Mouse (Mus musculus) midbrain, embryonic 14.5 days (tissue): ENCODE data around the gene Nsmce1. TPM values are rescaled to one million over a fixed set of nuclear protein-coding genes. Genes with fewer than 3 reads are reported as not detected.

Source experiments
- ATAC-seq: fragments of 200-750 bp; cut with Nextera tagmentation; 2 replicates; pipeline ENCODE4 v1.8.0; 2017; ENCODE audit warnings: moderate number of reproducible peaks, moderate library complexity; ENCODE audit not compliant: low FRiP score, low TSS enrichment
- DNase-seq: peaks from one replicate; pipeline ENCODE4 v3.0.0-alpha.2; 2015
- H3K27ac ChIP-seq: fragments of 300-500 bp; sonication (generic); replicated peaks from 2 replicates; pipeline ENCODE4 v1.5.1; 2014; ENCODE audit warnings: mild to moderate bottlenecking, low read depth, low read length, moderate library complexity
- H3K27me3 ChIP-seq: fragments of 300-500 bp; sonication (generic); 2 replicates; pipeline ENCODE4 v1.6.1; 2014; ENCODE audit warnings: low read length, control low read depth, mixed read lengths; ENCODE audit not compliant: control insufficient read depth, insufficient read depth
- H3K36me3 ChIP-seq: fragments of 300-500 bp; sonication (generic); 2 replicates; pipeline ENCODE4 v1.6.1; 2014; ENCODE audit warnings: low read length, control low read depth; ENCODE audit not compliant: control insufficient read depth, insufficient read depth
- H3K4me1 ChIP-seq: fragments of 300-500 bp; sonication (generic); 2 replicates; pipeline ENCODE4 v1.6.1; 2014; ENCODE audit warnings: mild to moderate bottlenecking, antibody characterized with exemption, low read length, control low read depth; ENCODE audit not compliant: control insufficient read depth, insufficient read depth
- H3K4me2 ChIP-seq: fragments of 300-500 bp; sonication (generic); 2 replicates; pipeline ENCODE4 v1.6.1; 2014; ENCODE audit warnings: mild to moderate bottlenecking, low read length, moderate library complexity
- H3K4me3 ChIP-seq: fragments of 300-500 bp; sonication (generic); replicated peaks from 2 replicates; pipeline ENCODE4 v1.5.1; 2014; ENCODE audit warnings: low read depth, low read length
- H3K9ac ChIP-seq: fragments of 300-500 bp; sonication (generic); replicated peaks from 2 replicates; pipeline ENCODE4 v1.6.1; 2014; ENCODE audit warnings: mild to moderate bottlenecking, low read length, moderate library complexity
- H3K9me3 ChIP-seq: fragments of 300-500 bp; sonication (generic); 2 replicates; pipeline ENCODE4 v1.6.1; 2016; ENCODE audit warnings: low read length, control low read depth, mixed read lengths; ENCODE audit not compliant: control insufficient read depth
- WGBS: fragments of 180-500 bp; shearing (Covaris S2); extraction: QIAGEN DNeasy Blood & Tissue Kit; methylation state at CpG from one replicate; pipeline ENCODE4 v1.1.7; 2014; 5-methylcytosine and 5-hydroxymethylcytosine counted together
- polyA plus RNA-seq: library from polyadenylated mRNA; unstranded; fragments of >200 nt; fragmentation: Nextera tagmentation; extraction: Ambion mirVana; gene quantifications from 2 replicates; pipeline ENCODE4 v1.2.1, GENCODE M21; 2014

Nsmce1 gene
- polyA plus RNA-seq = 93.9 and 101 TPM in 2 replicates

- H3K4me2 ChIP-seq = peak within 1 kb of the TSS; percentile 79
- 0 out of 2 replicates have a peak, but pooled peaks cover 2% of the 10 kb centered on the region for H3K36me3 ChIP-seq
- H3K27ac ChIP-seq = peak within 1 kb of the TSS; percentile 89
- no peaks in the 10 kb centered on the region for H3K9me3 ChIP-seq
- DNase-seq = peak; percentile 98
- peak; percentile 99 for ATAC-seq
- peak within 1 kb of the TSS; percentile 63 for H3K4me3 ChIP-seq
- peaks cover 11% of the 10 kb centered on the region; the same call in 1 of the 2 replicates for H3K4me1 ChIP-seq
- H3K27me3 ChIP-seq = no peaks in the 10 kb centered on the region
- WGBS = 0% methylated on average over 56 of the region's 56 CpGs
- peak within 1 kb of the TSS; percentile 65 for H3K9ac ChIP-seq
Observed at GRCm38 (mm10) chr7:125490947-125491735, at the start of gene Nsmce1. TSS of gene Nsmce1 (minus strand) at chr7:125491596.

DNA sequence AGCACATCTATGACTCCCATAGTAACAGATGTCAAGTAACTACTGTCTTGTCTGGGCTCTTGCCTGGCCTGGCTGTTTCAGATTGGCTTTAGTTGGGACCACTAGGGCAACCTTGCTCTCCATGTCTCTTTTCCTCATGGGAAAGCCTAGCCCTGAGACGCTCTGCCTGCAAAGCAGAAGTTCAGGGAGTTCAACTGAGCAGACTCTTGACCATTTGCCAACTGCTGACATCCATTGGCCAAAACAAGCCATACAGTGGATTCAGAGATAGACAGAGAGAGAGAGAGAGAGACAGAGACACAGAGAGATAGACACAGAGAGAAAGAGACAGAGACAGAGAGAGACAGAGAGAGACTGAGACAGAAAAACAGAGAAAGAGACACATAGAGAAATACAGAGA lies 49.6 kb upstream of the Nsmce1 start:
- H3K36me3 ChIP-seq = no peaks in the 10 kb centered on the region
- WGBS = 94% methylated on average over 1 of the region's 1 CpGs
- DNase-seq (no peak), ATAC-seq (no peak)
- no peak overlapping the region for H3K4me2 ChIP-seq
- no peaks in the 10 kb centered on the region for H3K27me3 ChIP-seq
- no peak overlapping the region for H3K27ac ChIP-seq
- no peaks in the 10 kb centered on the region for H3K9me3 ChIP-seq
- H3K4me1 ChIP-seq = no peaks in the 10 kb centered on the region
- no peak overlapping the region for H3K4me3 ChIP-seq
- H3K9ac ChIP-seq = no peak overlapping the region

GRCm38 (mm10) chr7:125539351-125539750 lies 48.0 kb upstream of the Nsmce1 start:
- Histone ChIP-seq H3K4me2 (no peak overlapping the region), H3K4me3 (no peak overlapping the region), H3K4me1 (no peaks in the 10 kb centered on the region), H3K9ac (no peak overlapping the region), H3K9me3 (no peaks in the 10 kb centered on the region), H3K27me3 (no peaks in the 10 kb centered on the region), H3K27ac (no peak overlapping the region), H3K36me3 (no peaks in the 10 kb centered on the region)
- DNase-seq (no peak), ATAC-seq (no peak)
- WGBS = 88% methylated on average over 3 of the region's 3 CpGs

DNA sequence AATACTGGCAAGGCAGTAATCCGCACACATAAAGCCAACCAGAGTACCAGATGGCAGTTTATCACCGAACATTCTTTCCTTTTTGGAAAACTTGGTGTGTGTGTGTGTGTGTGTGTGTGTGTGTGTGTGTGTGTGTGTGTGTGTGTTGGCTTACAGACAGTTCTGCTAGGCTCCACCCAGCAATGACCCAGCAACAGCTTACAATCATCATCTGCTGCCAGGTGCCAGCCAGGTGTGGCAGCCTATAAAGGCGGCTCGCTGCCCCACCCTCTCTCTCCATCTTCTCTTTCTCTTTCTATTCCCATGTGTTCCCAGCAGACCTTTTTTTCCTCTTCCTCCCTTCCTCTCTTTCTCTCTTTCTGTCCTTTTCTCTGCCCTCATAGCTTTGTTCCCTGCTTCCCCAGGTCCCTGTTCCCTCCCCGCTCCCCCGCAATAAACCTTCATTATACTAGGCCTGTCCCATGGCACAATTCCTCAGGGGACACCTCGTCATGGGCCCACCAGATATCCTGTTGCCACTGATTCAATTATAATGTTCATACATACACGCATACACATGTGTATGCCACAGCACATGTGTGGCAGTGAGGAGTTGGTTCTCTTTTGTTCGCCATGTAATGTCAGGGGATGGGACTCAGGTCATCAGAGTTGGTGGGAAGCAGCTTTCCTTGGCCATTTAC lies 36.6 kb upstream of the Nsmce1 start:
- Histone ChIP-seq H3K27me3 (no peaks in the 10 kb centered on the region), H3K4me2 (no peak overlapping the region), H3K27ac (no peak overlapping the region), H3K36me3 (no peaks in the 10 kb centered on the region), H3K4me3 (no peak overlapping the region), H3K9ac (no peak overlapping the region), H3K4me1 (no peaks in the 10 kb centered on the region), H3K9me3 (no peaks in the 10 kb centered on the region)
- WGBS = 91% methylated on average over 9 of the region's 9 CpGs
- no peak for ATAC-seq
- no peak for DNase-seq

DNA sequence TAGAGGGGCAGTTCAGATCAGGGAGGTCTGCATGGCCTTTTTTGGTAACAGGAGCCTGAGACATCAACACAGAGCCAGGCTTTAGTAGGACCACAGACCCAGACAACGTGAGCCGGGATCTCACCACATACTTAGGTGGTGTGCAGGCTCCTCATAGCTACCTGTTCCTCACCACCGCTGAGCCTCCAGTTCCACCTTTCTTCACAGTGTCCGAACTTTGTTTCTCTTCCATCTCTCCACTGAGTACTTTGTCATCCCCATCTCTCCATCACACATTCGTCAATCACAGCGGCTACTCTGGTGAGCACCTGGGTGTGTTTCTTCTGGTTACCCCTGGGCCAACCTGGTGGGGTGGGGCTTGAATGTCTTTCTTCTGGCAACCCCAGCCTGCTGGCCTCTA lies 35.8 kb upstream of the Nsmce1 start:
- DNase-seq (no peak), ATAC-seq (no peak)
- no peaks in the 10 kb centered on the region for H3K9me3 ChIP-seq
- H3K4me3 ChIP-seq = no peak overlapping the region
- H3K36me3 ChIP-seq = no peaks in the 10 kb centered on the region
- no peak overlapping the region for H3K27ac ChIP-seq
- no peaks in the 10 kb centered on the region for H3K4me1 ChIP-seq
- H3K4me2 ChIP-seq = no peak overlapping the region
- WGBS = 94% methylated on average over 6 of the region's 6 CpGs
- H3K9ac ChIP-seq = no peak overlapping the region
- H3K27me3 ChIP-seq = no peaks in the 10 kb centered on the region

DNA sequence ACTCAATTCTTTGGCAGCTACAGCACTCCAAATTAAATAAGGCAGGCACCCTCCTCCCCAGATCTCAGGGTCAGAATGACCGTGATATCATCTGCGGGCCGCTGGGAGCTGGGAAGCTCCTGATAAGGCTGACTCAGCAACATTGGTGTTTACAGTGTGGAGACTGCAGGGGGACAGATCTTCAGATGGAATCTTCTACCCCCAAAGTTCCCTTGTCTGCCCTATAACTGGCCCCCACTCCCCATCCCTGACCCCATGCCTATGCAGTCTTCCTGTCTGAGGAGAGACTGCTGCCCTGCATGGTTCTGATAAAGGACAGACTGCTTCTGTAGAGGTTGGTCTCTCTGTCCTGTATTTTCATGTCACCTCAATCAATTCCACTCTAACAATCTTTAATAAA lies 31.7 kb upstream of the Nsmce1 start:
- no peak overlapping the region for H3K4me3 ChIP-seq
- no peak overlapping the region for H3K9ac ChIP-seq
- H3K36me3 ChIP-seq = no peaks in the 10 kb centered on the region
- H3K27me3 ChIP-seq = no peaks in the 10 kb centered on the region
- ATAC-seq (no peak), DNase-seq (no peak)
- 89% methylated on average over 3 of the region's 3 CpGs for WGBS
- no peaks in the 10 kb centered on the region for H3K9me3 ChIP-seq
- H3K27ac ChIP-seq = no peak overlapping the region
- H3K4me2 ChIP-seq = no peak overlapping the region
- no peaks in the 10 kb centered on the region for H3K4me1 ChIP-seq

DNA sequence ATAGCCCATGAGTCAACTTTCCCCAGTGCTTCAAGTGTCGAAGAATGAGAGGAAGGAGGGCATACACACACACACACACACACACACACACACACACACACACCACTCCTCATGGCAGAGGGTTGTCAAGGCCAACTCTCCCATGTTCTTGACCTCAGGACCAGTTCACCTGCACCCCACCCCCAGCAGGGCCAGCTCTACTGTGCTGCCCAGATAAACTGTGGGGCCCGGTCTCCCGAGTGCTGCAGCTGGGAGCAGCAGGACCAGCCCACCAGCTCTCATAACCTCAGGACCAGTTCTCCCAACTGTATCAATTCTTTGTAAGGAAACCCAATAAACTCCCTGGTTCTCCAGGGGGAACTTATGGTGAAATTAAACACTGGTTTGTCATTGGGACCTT lies 28.3 kb upstream of the Nsmce1 start:
- DNase-seq = no peak
- Histone ChIP-seq H3K4me2 (no peak overlapping the region), H3K9me3 (no peaks in the 10 kb centered on the region), H3K36me3 (no peaks in the 10 kb centered on the region), H3K9ac (no peak overlapping the region), H3K4me1 (no peaks in the 10 kb centered on the region), H3K4me3 (no peak overlapping the region), H3K27ac (no peak overlapping the region), H3K27me3 (no peaks in the 10 kb centered on the region)
- WGBS = 97% methylated on average over 3 of the region's 3 CpGs
- ATAC-seq = no peak

DNA sequence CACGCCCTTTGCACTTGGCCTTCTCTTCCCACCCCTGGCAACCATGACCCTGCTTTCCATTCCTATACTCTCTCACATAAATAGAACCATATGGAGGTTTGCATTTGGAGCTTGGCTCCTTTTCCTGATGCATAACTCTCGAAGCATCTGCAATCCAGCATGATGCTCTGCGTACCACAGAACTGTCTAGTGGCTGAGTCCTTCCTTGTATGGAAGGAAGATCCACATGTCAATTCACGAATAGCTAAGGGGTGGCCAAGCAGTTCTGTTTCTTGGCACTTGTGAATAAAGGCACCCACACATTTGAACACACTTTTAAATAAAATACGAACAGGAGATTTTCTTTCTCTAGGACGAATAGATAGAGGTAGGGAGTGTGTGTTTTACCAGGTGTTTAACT lies 26.1 kb upstream of the Nsmce1 start:
- Histone ChIP-seq H3K9ac (no peak overlapping the region), H3K27me3 (no peaks in the 10 kb centered on the region), H3K36me3 (no peaks in the 10 kb centered on the region), H3K27ac (no peak overlapping the region), H3K9me3 (no peaks in the 10 kb centered on the region), H3K4me1 (no peaks in the 10 kb centered on the region), H3K4me2 (no peak overlapping the region), H3K4me3 (no peak overlapping the region)
- no peak for DNase-seq
- 84% methylated on average over 6 of the region's 6 CpGs for WGBS
- ATAC-seq = no peak

GRCm38 (mm10) chr7:125516723-125517122 lies 25.3 kb upstream of the Nsmce1 start:
- no peaks in the 10 kb centered on the region for H3K27me3 ChIP-seq
- no peak for DNase-seq
- H3K36me3 ChIP-seq = no peaks in the 10 kb centered on the region
- 92% methylated on average over 8 of the region's 8 CpGs for WGBS
- no peak overlapping the region for H3K27ac ChIP-seq
- no peaks in the 10 kb centered on the region for H3K9me3 ChIP-seq
- no peak overlapping the region for H3K4me3 ChIP-seq
- no peak overlapping the region for H3K9ac ChIP-seq
- ATAC-seq = no peak
- H3K4me2 ChIP-seq = no peak overlapping the region
- no peaks in the 10 kb centered on the region for H3K4me1 ChIP-seq
